Mouse (Mus musculus) adrenal gland, adult 18-20 months (tissue): ENCODE data around the gene Ifi47. TPM values are rescaled to one million over a fixed set of nuclear protein-coding genes. Genes with fewer than 3 reads are reported as not detected.
"Not testable (repeated sequence)": the region's sequence is repeated elsewhere in the genome, so short reads cannot be mapped to it uniquely, and the experiment has no call there.

Experiments
- DNase-seq, 2 experiments: peaks; one replicate each; pipeline ENCODE4 v3.0.0; 2021 to 2022; ENCODE audit warnings: low spot score in 2 of 2
- long read RNA-seq, 2 experiments: library from polyadenylated mRNA; stranded (forward); transcript quantifications; one replicate each; pipeline ENCODE4 v2.0.0; 2021
- total RNA-seq, 2 experiments: library from RNA; stranded (reverse); gene quantifications; 1 replicate in 1 of 2; 2 replicates in 1 of 2; pipeline ENCODE4 v1.2.3; 2021

The Ifi47 gene
- 1 to 10 TPM; 7.3 to 9.4 TPM for total RNA-seq
- long read RNA-seq, experiment 1, transcript Ifi47-201 (2 exons, 1,690 nt), result major isoform, 7 of 7 reads
- long read RNA-seq, experiment 1, partial matches to known transcripts, result 0 of 7 reads
- long read RNA-seq, experiment 1, other reads (novel, unspliced or antisense), result 0 of 7 reads
- long read RNA-seq, experiment 2, partial matches to known transcripts, result 0 of 4 reads
- long read RNA-seq, experiment 2, other reads (novel, unspliced or antisense), result 0 of 4 reads

GRCm38 (mm10) chr11:49076001-49076757 lies at the start of gene Ifi47:
Ifi47 (plus strand) TSS chr11:49076587.
- not testable (repeated sequence) for DNase-seq

- not testable (repeated sequence) for DNase-seq
Observed at GRCm38 (mm10) chr11:49050064-49050463, 26.3 kb upstream of the Ifi47 start.

GRCm38 (mm10) chr11:49051093-49051891 lies 25.1 kb upstream of the Ifi47 start, which contains the start of gene 9930111J21Rik2:
9930111J21Rik2 (minus strand) TSS chr11:49051242.
- DNase-seq, result not testable (repeated sequence)

- not testable (repeated sequence) for DNase-seq
Observed at GRCm38 (mm10) chr11:49051894-49052293, 24.5 kb upstream of the Ifi47 start.

- DNase-seq, result not testable (repeated sequence)
Observed at GRCm38 (mm10) chr11:49060061-49060460, 16.3 kb upstream of the Ifi47 start.

GRCm38 (mm10) chr11:49061865-49062264 lies 14.5 kb upstream of the Ifi47 start:
- DNase-seq, result not testable (repeated sequence)

- DNase-seq, result not testable (repeated sequence)
Observed at GRCm38 (mm10) chr11:49063713-49064469, 12.5 kb upstream of the Ifi47 start, which contains the start of gene Tgtp2. Tgtp2 (minus strand) TSS chr11:49064206.

- DNase-seq, result no peak
Observed at GRCm38 (mm10) chr11:49068358-49068757, 8.0 kb upstream of the Ifi47 start.

GRCm38 (mm10) chr11:49077012-49077411 lies 625 bp downstream of the Ifi47 start:
- no peak for DNase-seq

GRCm38 (mm10) chr11:49078719-49079118 lies 2.3 kb downstream of the Ifi47 start:
- DNase-seq, result no peak

GRCm38 (mm10) chr11:49080636-49081035 lies 4.2 kb downstream of the Ifi47 start:
- DNase-seq, result no peak

- no peak for DNase-seq
Observed at GRCm38 (mm10) chr11:49081356-49081755, 5.0 kb downstream of the Ifi47 start.

- DNase-seq, result no peak
Observed at GRCm38 (mm10) chr11:49081886-49082285, 5.5 kb downstream of the Ifi47 start.

- DNase-seq, result no peak
Observed at GRCm38 (mm10) chr11:49083146-49083545, 6.8 kb downstream of the Ifi47 start.

GRCm38 (mm10) chr11:49083808-49084207 lies 7.4 kb downstream of the Ifi47 start:
- no peak for DNase-seq

- DNase-seq, result no peak
Observed at GRCm38 (mm10) chr11:49084385-49084784, 8.0 kb downstream of the Ifi47 start.

GRCm38 (mm10) chr11:49084875-49085274 lies 8.5 kb downstream of the Ifi47 start:
- no peak for DNase-seq

GRCm38 (mm10) chr11:49086858-49087361 lies 10.5 kb downstream of the Ifi47 start:
- no peak for DNase-seq

GRCm38 (mm10) chr11:49087830-49088616 lies 11.6 kb downstream of the Ifi47 start:
- peak in 1 of 2 experiments; percentile 34 for DNase-seq
